Mouse (Mus musculus): Measurements from ENCODE around the gene Tead2. TPM values are rescaled to one million over a fixed set of nuclear protein-coding genes. Genes with fewer than 3 reads are reported as not detected.

The Tead2 gene
- polyA plus RNA-seq, 1 experiment from 2014 or later = 324 TPM

DNA sequence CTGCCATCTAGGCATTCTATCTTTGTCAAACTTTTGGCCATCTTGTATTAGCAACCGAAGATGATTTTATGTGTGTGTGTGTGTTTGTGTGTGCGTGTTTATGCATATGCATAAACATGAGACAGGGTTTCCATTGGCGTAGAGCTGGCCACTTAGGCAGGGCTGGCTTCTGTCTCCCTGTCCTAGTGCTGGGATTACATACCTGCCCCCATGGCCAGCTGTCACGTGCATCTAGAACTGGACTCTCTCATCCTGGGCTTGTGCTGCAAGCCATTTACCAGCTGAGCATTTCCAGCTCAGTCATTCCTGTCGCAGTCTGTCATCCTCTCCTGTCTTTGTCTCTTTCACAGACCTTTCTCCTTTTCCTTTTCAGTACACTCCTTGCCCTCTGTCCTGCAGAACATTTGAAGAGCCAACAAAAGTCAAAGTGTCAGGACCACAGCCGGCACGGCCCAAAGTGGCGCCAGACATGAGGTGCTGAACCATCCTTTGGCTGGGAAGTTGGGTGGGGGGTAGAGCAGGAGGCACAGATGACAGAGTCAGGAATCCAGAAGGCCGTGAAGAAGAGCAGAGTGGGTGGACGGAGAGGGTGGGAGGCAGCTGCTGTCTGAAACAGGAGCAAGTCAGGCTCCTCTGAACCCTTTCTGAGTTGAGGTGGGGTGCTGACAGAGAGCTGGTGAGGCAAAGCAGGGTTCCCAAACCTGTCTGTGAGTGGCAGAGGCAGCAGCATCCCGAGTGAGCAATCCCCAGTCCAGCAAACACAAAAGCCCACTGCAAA, 41.7 kb downstream of the Tead2 start:
- H3K9me3 ChIP-seq = no peaks in the 10 kb centered on the region
- H3K36me3 ChIP-seq = no peaks in the 10 kb centered on the region
- 59% methylated on average over 11 of the region's 11 CpGs for WGBS
- H3K27ac ChIP-seq = no peak overlapping the region
- DNase-seq (ENCODE audit: low spot score) = no peak
- H3K27me3 ChIP-seq (ENCODE audit: insufficient read depth, poor library complexity, severe bottlenecking) = peaks cover 9% of the 10 kb centered on the region; the same call in 1 of the 2 replicates
- H3K4me3 ChIP-seq = no peak overlapping the region
- H3K4me1 ChIP-seq (replicated peaks) = peaks cover 2% of the 10 kb centered on the region; the same call in 1 of the 2 replicates

DNA sequence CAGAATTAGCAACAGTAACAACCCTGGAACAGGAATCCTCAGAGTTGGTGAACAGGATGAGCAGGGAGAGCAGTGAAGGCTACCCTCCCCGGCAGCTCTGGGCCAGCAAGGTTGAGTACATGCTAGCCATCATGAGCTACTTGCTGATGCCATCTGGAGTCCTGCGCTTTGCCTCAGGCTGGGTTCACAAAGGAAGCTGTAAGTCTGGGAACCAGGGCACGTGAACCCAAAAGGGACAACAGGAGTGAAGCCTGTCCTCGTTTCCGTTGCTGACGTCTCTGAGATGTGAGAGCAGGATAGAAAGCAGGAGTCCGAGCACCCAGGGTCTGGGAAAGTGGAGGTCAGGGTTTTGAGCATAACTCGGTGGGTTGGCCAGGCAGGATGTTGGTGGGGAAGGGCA, 43.7 kb downstream of the Tead2 start:
- Histone ChIP-seq H3K36me3 (no peaks in the 10 kb centered on the region), H3K4me3 (no peak overlapping the region), H3K27ac (no peak overlapping the region), H3K27me3 (ENCODE audit: insufficient read depth, poor library complexity, severe bottlenecking) (peaks cover 9% of the 10 kb centered on the region; the same call in 1 of the 2 replicates), H3K9me3 (no peaks in the 10 kb centered on the region), H3K4me1 (replicated peaks) (peaks cover 2% of the 10 kb centered on the region; the same call in 1 of the 2 replicates)
- 89% methylated on average over 8 of the region's 8 CpGs for WGBS
- no peak for DNase-seq (ENCODE audit: low spot score)

DNA sequence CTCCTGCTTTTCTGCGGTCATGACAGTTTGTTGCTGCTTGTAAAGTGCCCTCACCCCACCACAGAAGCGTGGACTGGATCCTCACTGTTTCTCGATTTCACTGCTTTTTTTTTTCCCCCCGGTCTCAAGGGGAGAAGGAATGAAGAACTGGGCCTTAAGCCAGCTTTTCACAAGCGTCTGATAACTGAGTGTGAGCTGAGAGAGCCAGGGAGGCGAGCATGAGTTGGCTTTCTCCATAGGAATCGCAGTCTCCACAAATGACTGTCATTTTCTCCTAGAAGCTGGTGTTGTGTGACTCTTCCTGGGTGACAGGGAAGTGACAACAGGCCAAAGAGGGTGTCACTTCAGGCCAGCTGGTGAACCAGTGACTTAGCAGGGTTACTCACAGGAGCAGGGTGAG, 46.7 kb downstream of the Tead2 start:
- no peak for DNase-seq (ENCODE audit: low spot score)
- WGBS = 74% methylated on average over 7 of the region's 7 CpGs

DNA sequence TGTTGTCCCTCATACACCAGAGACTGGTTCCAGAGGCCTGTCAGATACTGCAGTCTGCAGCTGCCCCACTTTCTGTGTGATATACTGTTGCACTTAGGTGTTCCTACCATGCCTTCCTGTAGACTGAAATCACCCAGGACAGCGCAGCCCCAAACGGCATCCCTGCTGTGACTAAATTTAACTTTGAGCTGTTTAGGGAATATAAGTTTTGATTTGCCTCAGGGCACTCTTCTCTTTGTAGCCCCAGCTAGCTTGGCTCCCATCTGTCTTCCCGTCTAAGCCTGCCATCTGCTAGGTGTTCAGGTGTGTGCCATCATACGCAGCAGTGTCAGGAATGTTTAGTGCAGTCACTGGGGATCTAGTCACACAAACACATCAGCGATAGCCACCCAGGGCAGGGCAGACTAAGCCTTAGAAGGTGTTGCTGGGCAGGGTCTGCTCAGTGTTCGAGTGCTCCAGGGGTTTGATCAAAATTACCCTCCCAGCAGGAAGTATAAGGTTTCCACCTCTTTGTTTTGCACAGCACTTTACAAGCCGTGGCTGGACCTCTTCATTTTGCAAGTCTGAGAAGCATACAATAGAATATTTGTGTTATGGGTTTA, 47.6 kb downstream of the Tead2 start:
- Histone ChIP-seq H3K4me1 (replicated peaks) (peaks cover 6% of the 10 kb centered on the region), H3K27me3 (ENCODE audit: insufficient read depth, poor library complexity, severe bottlenecking) (peaks cover 9% of the 10 kb centered on the region; the same call in 1 of the 2 replicates), H3K9me3 (no peaks in the 10 kb centered on the region), H3K36me3 (no peaks in the 10 kb centered on the region), H3K27ac (no peak overlapping the region), H3K4me3 (no peak overlapping the region)
- 75% methylated on average over 7 of the region's 7 CpGs for WGBS
- no peak for DNase-seq (ENCODE audit: low spot score)

More for the DNA sequence above, 46.7 kb downstream of the Tead2 start:
- Histone ChIP-seq H3K9me3 (no peaks in the 10 kb centered on the region), H3K27me3 (ENCODE audit: insufficient read depth, poor library complexity, severe bottlenecking) (peaks cover 9% of the 10 kb centered on the region; the same call in 1 of the 2 replicates), H3K27ac (no peak overlapping the region), H3K36me3 (no peaks in the 10 kb centered on the region), H3K4me1 (replicated peaks) (peaks cover 2% of the 10 kb centered on the region; the same call in 1 of the 2 replicates), H3K4me3 (no peak overlapping the region)

DNA sequence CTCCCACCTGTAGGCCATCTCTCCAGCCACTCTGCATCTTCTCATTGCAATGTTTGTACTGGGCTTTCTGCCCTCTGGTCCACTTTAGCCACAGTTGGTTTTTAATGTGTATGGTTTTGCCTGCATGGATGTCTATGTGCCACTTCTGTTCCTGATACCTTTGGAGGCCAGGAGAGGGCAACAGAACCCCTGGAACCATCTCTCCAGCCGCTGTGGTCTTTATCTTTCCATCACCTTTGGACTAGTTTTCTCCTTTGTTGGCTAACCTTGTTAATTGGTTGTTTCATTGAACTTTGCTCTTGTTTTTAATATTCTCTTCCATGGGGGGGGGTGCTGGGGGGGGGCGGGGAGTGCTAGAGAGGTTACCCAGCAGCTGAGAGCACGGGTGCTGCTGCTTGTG, 48.8 kb downstream of the Tead2 start:
- no peak for DNase-seq (ENCODE audit: low spot score)
- 72% methylated on average over 3 of the region's 3 CpGs for WGBS
- peaks cover 10% of the 10 kb centered on the region for H3K4me1 ChIP-seq (replicated peaks)
- no peak overlapping the region for H3K4me3 ChIP-seq
- no peaks in the 10 kb centered on the region for H3K9me3 ChIP-seq
- peaks cover 17% of the 10 kb centered on the region for H3K27me3 ChIP-seq (ENCODE audit: insufficient read depth, poor library complexity, severe bottlenecking)
- H3K27ac ChIP-seq = no peak overlapping the region
- no peaks in the 10 kb centered on the region for H3K36me3 ChIP-seq

DNA sequence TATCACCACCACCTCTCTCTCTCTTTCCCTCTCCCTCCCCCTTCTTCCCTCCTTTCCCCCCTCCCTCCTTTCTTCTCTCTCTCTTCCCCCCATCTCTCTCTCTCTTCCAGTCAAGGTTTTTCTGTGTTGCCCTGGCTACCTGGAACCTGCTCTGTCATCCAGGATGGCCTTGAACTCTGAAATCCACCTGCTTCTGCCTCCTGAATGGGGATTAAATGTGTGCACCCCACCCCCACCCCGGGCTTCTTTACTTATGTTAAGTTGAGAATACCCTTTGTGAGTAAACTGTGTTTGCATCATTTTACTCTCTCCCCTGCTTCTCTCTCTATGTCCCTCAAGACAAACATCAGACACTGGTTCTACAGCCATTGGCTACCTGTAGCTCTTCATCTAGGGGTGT, 50.0 kb downstream of the Tead2 start:
- H3K4me1 ChIP-seq (replicated peaks) = peaks cover 10% of the 10 kb centered on the region
- H3K27ac ChIP-seq = no peak overlapping the region
- no peak overlapping the region for H3K4me3 ChIP-seq
- no peaks in the 10 kb centered on the region for H3K9me3 ChIP-seq
- H3K36me3 ChIP-seq = no peaks in the 10 kb centered on the region
- WGBS = 81% methylated on average over 1 of the region's 1 CpGs
- H3K27me3 ChIP-seq (ENCODE audit: insufficient read depth, poor library complexity, severe bottlenecking) = peaks cover 17% of the 10 kb centered on the region
- DNase-seq (ENCODE audit: low spot score) = no peak

DNA sequence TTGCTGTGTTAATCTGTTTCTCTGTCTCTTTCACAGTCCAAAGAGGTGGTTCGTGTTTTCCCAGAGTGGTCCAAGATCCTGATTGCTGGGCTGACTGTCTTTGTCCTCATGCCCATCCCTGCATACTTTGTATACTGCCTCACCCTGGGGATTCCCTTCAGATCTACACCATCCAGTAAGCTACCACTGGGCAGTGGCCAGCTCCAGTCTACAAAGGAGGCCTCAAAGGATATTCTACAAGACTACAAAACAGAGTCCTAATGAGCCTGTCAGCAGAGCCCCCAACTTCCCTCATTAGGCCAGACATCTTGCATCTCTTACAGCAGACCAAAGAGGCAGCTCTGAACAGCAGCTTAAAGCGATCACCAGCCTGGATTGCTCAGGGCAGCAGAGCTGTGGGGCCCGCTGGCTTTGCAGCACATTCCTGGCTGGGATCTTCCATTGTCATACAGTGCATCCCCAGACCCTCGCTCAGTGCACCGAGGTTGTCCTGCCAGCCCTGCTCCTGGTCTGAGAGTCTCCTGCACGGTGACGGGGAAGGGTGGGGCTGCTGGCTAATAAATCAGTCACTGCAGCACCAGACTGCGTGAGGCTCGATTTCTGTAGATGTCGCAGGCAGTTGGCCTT, 57.3 kb downstream of the Tead2 start:
- WGBS = 73% methylated on average over 10 of the region's 10 CpGs
- H3K4me3 ChIP-seq = no peak overlapping the region

DNA sequence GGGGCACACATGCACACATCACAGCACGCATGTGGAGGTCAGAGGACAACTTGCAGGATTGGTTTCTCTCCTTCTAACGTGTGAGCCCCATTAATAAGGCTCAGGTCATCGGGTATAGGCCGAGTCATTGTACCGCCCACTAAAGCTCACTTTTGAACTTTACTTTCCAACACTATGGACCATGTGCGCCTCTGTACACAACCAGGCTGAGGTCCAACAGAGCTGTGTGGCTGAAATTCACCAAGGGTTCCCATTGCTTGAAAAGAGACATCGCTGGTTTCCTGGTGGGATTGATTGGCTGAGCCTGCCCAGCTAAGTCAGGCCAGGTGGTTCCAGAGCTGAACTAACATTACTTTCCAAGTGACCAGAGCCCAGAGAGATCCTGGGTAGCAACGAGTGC, 58.1 kb downstream of the Tead2 start:
- no peaks in the 10 kb centered on the region for H3K36me3 ChIP-seq
- H3K27me3 ChIP-seq (ENCODE audit: insufficient read depth, poor library complexity, severe bottlenecking) = peaks cover 23% of the 10 kb centered on the region
- DNase-seq (ENCODE audit: low spot score) = no peak
- peaks cover 6% of the 10 kb centered on the region for H3K4me1 ChIP-seq (replicated peaks)
- 90% methylated on average over 8 of the region's 8 CpGs for whole genome bisulfite sequencing
- no peak overlapping the region for H3K27ac ChIP-seq
- no peak overlapping the region for H3K4me3 ChIP-seq
- H3K9me3 ChIP-seq = no peaks in the 10 kb centered on the region

More for the DNA sequence above, 57.3 kb downstream of the Tead2 start:
- Histone ChIP-seq H3K27me3 (ENCODE audit: insufficient read depth, poor library complexity, severe bottlenecking) (peaks cover 31% of the 10 kb centered on the region), H3K36me3 (no peaks in the 10 kb centered on the region), H3K4me1 (replicated peaks) (peaks cover 13% of the 10 kb centered on the region), H3K27ac (no peak overlapping the region), H3K9me3 (no peaks in the 10 kb centered on the region)
- DNase-seq (ENCODE audit: low spot score) = no peak

DNA sequence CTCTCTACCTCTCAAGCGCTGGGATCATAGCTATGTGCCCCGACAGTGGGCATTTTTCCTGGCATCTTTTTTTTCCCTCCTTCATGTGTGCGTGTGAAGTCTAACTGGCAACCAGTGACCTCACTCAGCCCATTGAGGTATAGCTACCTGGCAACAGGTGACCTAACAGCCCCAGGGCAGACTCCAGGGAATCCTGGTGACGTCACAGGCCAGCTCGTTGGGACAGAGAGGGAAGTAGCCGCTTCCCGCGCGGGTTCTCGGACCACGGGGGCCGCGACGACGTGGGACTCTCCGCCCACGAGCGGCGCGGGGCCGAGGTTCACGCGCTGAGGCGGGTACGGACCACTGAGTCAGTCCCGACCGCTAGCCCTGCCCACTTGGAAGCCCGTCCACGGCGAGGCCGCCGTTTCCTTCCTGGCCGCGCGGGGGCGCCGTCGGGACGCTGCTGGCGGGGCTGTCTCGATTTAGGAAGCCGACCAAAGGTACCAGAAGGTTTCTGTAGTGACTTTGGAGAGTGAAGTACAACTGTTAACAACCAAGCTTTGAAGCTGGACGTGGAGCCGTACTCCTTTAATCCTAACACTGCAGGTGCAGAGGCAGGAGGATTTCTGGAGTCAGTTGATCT, 61.7 kb downstream of the Tead2 start, which contains the start of gene Slc6a21:
Slc6a21 (plus strand) TSS at position 378 of the 625 bp plus-strand sequence.
- no peaks in the 10 kb centered on the region for H3K9me3 ChIP-seq
- 8% methylated on average over 44 of the region's 44 CpGs for WGBS
- H3K36me3 ChIP-seq = no peaks in the 10 kb centered on the region
- H3K27me3 ChIP-seq (ENCODE audit: insufficient read depth, poor library complexity, severe bottlenecking) = peaks cover 24% of the 10 kb centered on the region
- H3K4me3 ChIP-seq = peak within 1 kb of the TSS; percentile 55
- H3K4me1 ChIP-seq (replicated peaks) = peaks cover 6% of the 10 kb centered on the region
- peak; percentile 77 for DNase-seq (ENCODE audit: low spot score)
- peak within 1 kb of the TSS; percentile 62; the same call in 1 of the 2 replicates for H3K27ac ChIP-seq

Other genes with a start within 250 kb of the Tead2 start
- gene Cpt1c, start 240.9 kb upstream of the Tead2 start, polyA plus RNA-seq (2016; fragmentation: Nextera tagmentation; extraction: Ambion mirVana) = 22.4 and 26.8 TPM in 2 replicates
- 843 and 861 TPM in 2 replicates for gene Prmt1, start 229.2 kb upstream of the Tead2 start, polyA plus RNA-seq (2016; fragmentation: Nextera tagmentation; extraction: Ambion mirVana)
- 76.7 and 78.1 TPM in 2 replicates for gene Irf3, start 218.1 kb upstream of the Tead2 start, polyA plus RNA-seq (2016; fragmentation: Nextera tagmentation; extraction: Ambion mirVana)
- 69.6 and 73.9 TPM in 2 replicates for gene Bcl2l12, start 217.0 kb upstream of the Tead2 start, polyA plus RNA-seq (2016; fragmentation: Nextera tagmentation; extraction: Ambion mirVana)
- 44.0 and 49.9 TPM in 2 replicates for gene Scaf1, start 199.4 kb upstream of the Tead2 start, polyA plus RNA-seq (2016; fragmentation: Nextera tagmentation; extraction: Ambion mirVana)
- gene Rras, start 197.8 kb upstream of the Tead2 start, polyA plus RNA-seq (2016; fragmentation: Nextera tagmentation; extraction: Ambion mirVana) = 24.4 and 24.8 TPM in 2 replicates
- gene Prr12, start 162.9 kb upstream of the Tead2 start, polyA plus RNA-seq (2016; fragmentation: Nextera tagmentation; extraction: Ambion mirVana) = 11.9 and 13.4 TPM in 2 replicates
- gene Nosip, start 153.3 kb upstream of the Tead2 start, polyA plus RNA-seq (2016; fragmentation: Nextera tagmentation; extraction: Ambion mirVana) = 67.8 and 70.7 TPM in 2 replicates
- gene Prrg2, start 153.1 kb upstream of the Tead2 start, polyA plus RNA-seq (2016; fragmentation: Nextera tagmentation; extraction: Ambion mirVana) = 16.9 and 18.6 TPM in 2 replicates
- gene Rcn3, start 123.5 kb upstream of the Tead2 start, polyA plus RNA-seq (2016; fragmentation: Nextera tagmentation; extraction: Ambion mirVana) = 127 and 135 TPM in 2 replicates
- 9.9 and 13.1 TPM in 2 replicates for gene Fcgrt, start 111.9 kb upstream of the Tead2 start, polyA plus RNA-seq (2016; fragmentation: Nextera tagmentation; extraction: Ambion mirVana)
- gene Rps11, start 91.3 kb upstream of the Tead2 start, polyA plus RNA-seq (2016; fragmentation: Nextera tagmentation; extraction: Ambion mirVana) = 1,526 and 1,700 TPM in 2 replicates
- 1,174 and 1,234 TPM in 2 replicates for gene Rpl13a, start 87.0 kb upstream of the Tead2 start, polyA plus RNA-seq (2016; fragmentation: Nextera tagmentation; extraction: Ambion mirVana)
- 0.13 and 0.15 TPM in 2 replicates for gene Gm45713, start 79.5 kb upstream of the Tead2 start, polyA plus RNA-seq (2016; fragmentation: Nextera tagmentation; extraction: Ambion mirVana)
- gene Flt3l, start 79.3 kb upstream of the Tead2 start, polyA plus RNA-seq (2016; fragmentation: Nextera tagmentation; extraction: Ambion mirVana) = 0.85 and 2.0 TPM in 2 replicates
- 101 and 116 TPM in 2 replicates for gene Pih1d1, start 61.5 kb upstream of the Tead2 start, polyA plus RNA-seq (2016; fragmentation: Nextera tagmentation; extraction: Ambion mirVana)
- 54.5 and 55.3 TPM in 2 replicates for gene Aldh16a1, start 61.2 kb upstream of the Tead2 start, polyA plus RNA-seq (2016; fragmentation: Nextera tagmentation; extraction: Ambion mirVana)
- 0.71 and 1.2 TPM in 2 replicates for gene Slc17a7, start 51.8 kb upstream of the Tead2 start, polyA plus RNA-seq (2016; fragmentation: Nextera tagmentation; extraction: Ambion mirVana)
- not detected in 2 replicates for gene Gfy, start 36.2 kb upstream of the Tead2 start, polyA plus RNA-seq (2016; fragmentation: Nextera tagmentation; extraction: Ambion mirVana)
- gene Pth2, start 34.8 kb upstream of the Tead2 start, polyA plus RNA-seq (2016; fragmentation: Nextera tagmentation; extraction: Ambion mirVana) = not detected in 2 replicates
- 0.64 and 0.80 TPM in 2 replicates for gene Ccdc155, start 10.9 kb upstream of the Tead2 start, polyA plus RNA-seq (2016; fragmentation: Nextera tagmentation; extraction: Ambion mirVana)
- 1.8 and 2.1 TPM in 2 replicates for gene Dkkl1, start 3.6 kb upstream of the Tead2 start, polyA plus RNA-seq (2016; fragmentation: Nextera tagmentation; extraction: Ambion mirVana)
- gene Cd37, start 23.4 kb downstream of the Tead2 start, polyA plus RNA-seq (2016; fragmentation: Nextera tagmentation; extraction: Ambion mirVana) = 1.0 and 1.1 TPM in 2 replicates
- gene Slc6a16, start 25.3 kb downstream of the Tead2 start, polyA plus RNA-seq (2016; fragmentation: Nextera tagmentation; extraction: Ambion mirVana) = 0.26 TPM in 1 of 2 replicates, not detected in the other
- gene Slc6a21, start 61.8 kb downstream of the Tead2 start, polyA plus RNA-seq (2016; fragmentation: Nextera tagmentation; extraction: Ambion mirVana) = not detected in 2 replicates
- gene Trpm4, start 118.0 kb downstream of the Tead2 start, polyA plus RNA-seq (2016; fragmentation: Nextera tagmentation; extraction: Ambion mirVana) = 10.5 and 12.5 TPM in 2 replicates
- 0.36 and 0.42 TPM in 2 replicates for gene Hrc, start 119.5 kb downstream of the Tead2 start, polyA plus RNA-seq (2016; fragmentation: Nextera tagmentation; extraction: Ambion mirVana)
- gene Ppfia3, start 151.3 kb downstream of the Tead2 start, polyA plus RNA-seq (2016; fragmentation: Nextera tagmentation; extraction: Ambion mirVana) = 8.4 and 12.9 TPM in 2 replicates
- 0.89 and 1.5 TPM in 2 replicates for gene Lin7b, start 154.8 kb downstream of the Tead2 start, polyA plus RNA-seq (2016; fragmentation: Nextera tagmentation; extraction: Ambion mirVana)
- gene Snrnp70, start 180.0 kb downstream of the Tead2 start, polyA plus RNA-seq (2016; fragmentation: Nextera tagmentation; extraction: Ambion mirVana) = 223 and 271 TPM in 2 replicates
- gene Kcna7, start 189.9 kb downstream of the Tead2 start, polyA plus RNA-seq (2016; fragmentation: Nextera tagmentation; extraction: Ambion mirVana) = 0.07 TPM in 1 of 2 replicates, not detected in the other
- 1.0 and 1.1 TPM in 2 replicates for gene Ntf5, start 197.9 kb downstream of the Tead2 start, polyA plus RNA-seq (2016; fragmentation: Nextera tagmentation; extraction: Ambion mirVana)
- 0.60 and 1.5 TPM in 2 replicates for gene Lhb, start 205.1 kb downstream of the Tead2 start, polyA plus RNA-seq (2016; fragmentation: Nextera tagmentation; extraction: Ambion mirVana)
- gene Gys1, start 219.1 kb downstream of the Tead2 start, polyA plus RNA-seq (2016; fragmentation: Nextera tagmentation; extraction: Ambion mirVana) = 43.2 and 45.7 TPM in 2 replicates
- 192 and 212 TPM in 2 replicates for gene Ruvbl2, start 222.3 kb downstream of the Tead2 start, polyA plus RNA-seq (2016; fragmentation: Nextera tagmentation; extraction: Ambion mirVana)
- gene Ftl1, start 244.1 kb downstream of the Tead2 start, polyA plus RNA-seq (2016; fragmentation: Nextera tagmentation; extraction: Ambion mirVana) = 5,819 and 7,209 TPM in 2 replicates

Measured in hindbrain, embryonic 10.5 days (tissue).